Mouse (Mus musculus) MEL (cell line): Measurements from ENCODE around the gene Rpl31. TPM values are rescaled to one million over a fixed set of nuclear protein-coding genes. Genes with fewer than 3 reads are reported as not detected.

Experiments used
- DNase-seq: peaks from one replicate; pipeline ENCODE4 v3.0.0; 2011; ENCODE audit warnings: low read depth, low spot score
- H3K27ac ChIP-seq: 2 replicates; pipeline ENCODE4 v1.5.1; 2012; ENCODE audit warnings: low read depth, mild to moderate bottlenecking, control low read depth, low read length, moderate library complexity; ENCODE audit not compliant: control insufficient read depth
- H3K27me3 ChIP-seq, 2 experiments: fragments of 150-350 bp in 1 of 2; sonication (generic) in 1 of 2; 2 replicates each; pipeline ENCODE4 v1.6.1; 2012; ENCODE audit warnings: low read length in 2 of 2, mild to moderate bottlenecking in 2 of 2, improper control_type of control experiment in 1 of 2, moderate library complexity in 1 of 2; ENCODE audit not compliant: insufficient read depth in 2 of 2, control insufficient read depth in 1 of 2
- H3K36me3 ChIP-seq, 2 experiments: 2 replicates each; pipeline ENCODE4 v1.6.1; 2012 to 2014; ENCODE audit warnings: low read length in 2 of 2, improper control_type of control experiment in 1 of 2, inconsistent platforms in 1 of 2, mild to moderate bottlenecking in 1 of 2; ENCODE audit not compliant: insufficient read depth in 2 of 2, control insufficient read depth in 1 of 2
- H3K4me1 ChIP-seq, 2 experiments: fragments of 150-350 bp in 1 of 2; sonication (generic) in 1 of 2; 2 replicates each; pipeline ENCODE4 v1.6.1; 2012; ENCODE audit warnings: low read length in 2 of 2, improper control_type of control experiment in 1 of 2, mild to moderate bottlenecking in 1 of 2; ENCODE audit not compliant: insufficient read depth in 2 of 2, control insufficient read depth in 1 of 2
- H3K4me3 ChIP-seq, 2 experiments: fragments of 150-350 bp in 1 of 2; sonication (generic) in 1 of 2; 2 replicates each; pipeline ENCODE4 v1.5.1; 2012; ENCODE audit warnings: low read depth in 2 of 2, low read length in 2 of 2, mild to moderate bottlenecking in 2 of 2, moderate library complexity in 2 of 2, control low read depth in 1 of 2, improper control_type of control experiment in 1 of 2; ENCODE audit not compliant: control insufficient read depth in 1 of 2, insufficient read depth in 1 of 2
- H3K79me2 ChIP-seq: 2 replicates; pipeline ENCODE4 v1.6.1; 2012; ENCODE audit warnings: mild to moderate bottlenecking, low read length, moderate library complexity; ENCODE audit not compliant: control insufficient read depth, poor library complexity, insufficient read depth
- H3K9ac ChIP-seq: 2 replicates; pipeline ENCODE4 v1.6.1; 2012; ENCODE audit warnings: low read depth, mild to moderate bottlenecking, control low read depth, low read length, moderate library complexity; ENCODE audit not compliant: control insufficient read depth, poor library complexity, severe bottlenecking
- H3K9me3 ChIP-seq: fragments of 150-350 bp; sonication (generic); replicated peaks from 2 replicates; pipeline ENCODE4 v1.6.1; 2012; ENCODE audit warnings: mild to moderate bottlenecking, low read length, improper control_type of control experiment, moderate library complexity; ENCODE audit not compliant: insufficient read depth
- BHLHE40 ChIP-seq: IDR thresholded peaks from 2 replicates; pipeline ENCODE4 v1.6.1; 2012; ENCODE audit warnings: low read depth, mild to moderate bottlenecking, inconsistent platforms, low read length, improper control_type of control experiment, borderline replicate concordance
- CHD1 ChIP-seq: IDR thresholded peaks from 2 replicates; pipeline ENCODE4 v1.6.1; 2012; ENCODE audit warnings: low read depth, mild to moderate bottlenecking, inconsistent platforms, low read length, improper control_type of control experiment
- CTCF ChIP-seq, 3 experiments: IDR thresholded peaks in 2 of 3; conservative IDR thresholded peaks in 1 of 3; 2 replicates each; pipeline ENCODE4 v1.5.1; 2011 to 2012; ENCODE audit warnings: low read length in 3 of 3, low read depth in 2 of 3, mild to moderate bottlenecking in 2 of 3, improper control_type of control experiment in 1 of 3, inconsistent platforms in 1 of 3, mixed read lengths in 1 of 3, moderate library complexity in 1 of 3; ENCODE audit not compliant: control insufficient read depth in 1 of 3, insufficient read depth in 1 of 3, poor library complexity in 1 of 3, severe bottlenecking in 1 of 3
- EP300 ChIP-seq, 2 experiments: IDR thresholded peaks; 2 replicates each; pipeline ENCODE4 v1.6.1; 2011; ENCODE audit warnings: improper control_type of control experiment in 2 of 2, low read length in 2 of 2, low read depth in 1 of 2, mild to moderate bottlenecking in 1 of 2
- GATA1 ChIP-seq: IDR thresholded peaks from 2 replicates; pipeline ENCODE4 v1.6.1; 2011; ENCODE audit warnings: low read depth, low read length, improper control_type of control experiment
- MAFK ChIP-seq: IDR thresholded peaks from 2 replicates; pipeline ENCODE4 v1.6.1; 2011; ENCODE audit warnings: low read depth, mild to moderate bottlenecking, low read length, improper control_type of control experiment, borderline replicate concordance
- MAX ChIP-seq: IDR thresholded peaks from 2 replicates; pipeline ENCODE4 v1.6.1; 2011; ENCODE audit warnings: low read length, improper control_type of control experiment
- NELFE ChIP-seq: IDR thresholded peaks from 2 replicates; pipeline ENCODE4 v1.6.1; 2011; ENCODE audit warnings: low read depth, low read length, improper control_type of control experiment
- NRF1 ChIP-seq: IDR thresholded peaks from 2 replicates; pipeline ENCODE4 v1.6.1; 2014; ENCODE audit warnings: low read depth, mild to moderate bottlenecking, inconsistent platforms, low read length, improper control_type of control experiment, moderate library complexity; ENCODE audit not compliant: poor library complexity, insufficient read depth, severe bottlenecking
- RAD21 ChIP-seq: IDR thresholded peaks from 2 replicates; pipeline ENCODE4 v1.6.1; 2011; ENCODE audit warnings: mild to moderate bottlenecking, low read depth, low read length, improper control_type of control experiment
- SMC3 ChIP-seq: IDR thresholded peaks from 2 replicates; pipeline ENCODE4 v1.6.1; 2011; ENCODE audit warnings: low read depth, low read length, improper control_type of control experiment
- USF2 ChIP-seq, 2 experiments: IDR thresholded peaks; 2 replicates each; pipeline ENCODE4 v1.6.1; 2011 to 2012; ENCODE audit warnings: improper control_type of control experiment in 2 of 2, low read length in 2 of 2, borderline replicate concordance in 1 of 2, inconsistent platforms in 1 of 2, low read depth in 1 of 2, mild to moderate bottlenecking in 1 of 2; ENCODE audit not compliant: insufficient read depth in 1 of 2
- polyA plus RNA-seq, 2 experiments: library from polyadenylated mRNA; stranded (reverse) in 1 of 2; unstranded in 1 of 2; fragments of >175 nt in 1 of 2; fragments of >200 nt in 1 of 2; gene quantifications; 2 replicates each; pipeline versions ENCODE4 v1.2.1 to v1.2.4; 2012; ENCODE audit warnings: low replicate concordance in 2 of 2, low read depth in 1 of 2; ENCODE audit not compliant: insufficient read length in 2 of 2, insufficient read depth in 1 of 2, missing spikeins in 1 of 2
- total RNA-seq: library from RNA; depleted of rRNA; stranded (reverse); fragments of 300-350 nt; gene quantifications from 2 replicates; pipeline ENCODE4 v1.2.3, GENCODE M21; 2012

The Rpl31 gene
- total and polyA plus RNA-seq, 3 experiments: 848 to 2,111 TPM; not detected in 1

GRCm38 (mm10) chr1:39339455-39339854 is 28.2 kb upstream of the Rpl31 start:
- DNase-seq: no peak
- Histone ChIP-seq H3K4me3 (no peak overlapping the region), H3K36me3 (peaks cover 0 to 7% of the 10 kb centered on the region in 2 experiments; a peak in 2 of 4 replicates), H3K27ac (no peak overlapping the region), H3K9ac (no peak overlapping the region), H3K27me3 (peaks cover 4 to 8% of the 10 kb centered on the region in 2 experiments; a peak in 3 of 4 replicates)
- TF ChIP-seq NELFE: no peak
- TF ChIP-seq, all 39 proteins: peak for 0
- Histone ChIP-seq H3K9me3 (no peaks in the 10 kb centered on the region), H3K79me2 (no peaks in the 10 kb centered on the region), H3K4me1 (peaks cover 0 to 7% of the 10 kb centered on the region in 2 experiments; a peak in 2 of 4 replicates)

GRCm38 (mm10) chr1:39340156-39340555 is 27.5 kb upstream of the Rpl31 start:
- TF ChIP-seq SMC3 (no peak), EP300 (IDR thresholded peaks at IDR 0.05; ENCODE audit: low read depth in 1 of 2, low read length in 2 of 2) (no peak), GATA1 (peak; percentile 26; the same call in 1 of the 2 replicates), CHD1 (no peak)
- Histone ChIP-seq H3K27ac (no peak overlapping the region), H3K27me3 (peaks cover 4 to 8% of the 10 kb centered on the region in 2 experiments; a peak in 3 of 4 replicates), H3K4me1 (peaks cover 0 to 7% of the 10 kb centered on the region in 2 experiments; a peak in 2 of 4 replicates), H3K36me3 (peaks cover 0 to 7% of the 10 kb centered on the region in 2 experiments; a peak in 2 of 4 replicates), H3K9ac (no peak overlapping the region), H3K4me3 (no peak overlapping the region), H3K9me3 (no peaks in the 10 kb centered on the region), H3K79me2 (no peaks in the 10 kb centered on the region)
- peak; percentile 68 for DNase-seq

DNA sequence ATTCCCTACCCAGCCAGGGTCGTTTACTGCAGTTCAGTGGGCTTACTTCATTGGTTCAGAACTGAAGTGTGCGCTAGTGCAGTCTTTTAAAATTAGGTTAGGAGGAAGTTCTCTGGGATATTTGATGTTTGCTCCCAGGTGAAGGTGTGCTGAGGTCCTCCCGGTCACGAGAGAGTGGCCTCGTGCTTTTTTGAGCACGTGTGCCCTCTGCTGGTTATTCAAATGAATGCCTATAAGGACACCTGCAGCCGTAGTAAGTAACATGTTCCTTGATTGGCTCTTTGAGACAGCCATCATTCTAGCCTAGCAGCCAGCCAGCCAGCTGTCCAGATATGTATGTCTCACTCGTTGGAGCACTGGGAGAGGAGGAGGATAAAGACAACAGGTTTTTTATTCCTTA is 27.0 kb upstream of the Rpl31 start:
- H3K27ac ChIP-seq: no peak overlapping the region
- peaks cover 0 to 7% of the 10 kb centered on the region in 2 experiments; a peak in 2 of 4 replicates for H3K36me3 ChIP-seq
- peak; percentile 53 for DNase-seq
- H3K79me2 ChIP-seq: no peaks in the 10 kb centered on the region
- TF ChIP-seq NELFE (no peak), RAD21 (peak; percentile 49), CTCF (IDR thresholded peaks at IDR 0.05 in 2 of 3, conservative IDR thresholded peaks at IDR 0.05 in 1 of 3; ENCODE audit: control insufficient read depth in 1 of 3, insufficient read depth in 1 of 3, low read depth in 2 of 3, low read length in 3 of 3, poor library complexity in 1 of 3, severe bottlenecking in 1 of 3) (peak; percentile 27 to 55 (median 47); a peak in 4 of 6 replicates), USF2 (IDR thresholded peaks at IDR 0.05; ENCODE audit: borderline replicate concordance in 1 of 2, insufficient read depth in 1 of 2, low read depth in 1 of 2, low read length in 2 of 2) (no peak), BHLHE40 (no peak; the same call in 1 of the 2 replicates), SMC3 (peak; percentile 58), MAX (peak; percentile 77), MAFK (no peak), NRF1 (no peak)
- H3K9me3 ChIP-seq: no peaks in the 10 kb centered on the region
- H3K27me3 ChIP-seq: peaks cover 4 to 6% of the 10 kb centered on the region in 2 experiments; a peak in 3 of 4 replicates
- H3K9ac ChIP-seq: no peak overlapping the region
- peaks cover 0 to 7% of the 10 kb centered on the region in 2 experiments; a peak in 2 of 4 replicates for H3K4me1 ChIP-seq
- no peak overlapping the region for H3K4me3 ChIP-seq
